Mouse (Mus musculus) limb, embryonic 14.5 days (tissue): ENCODE results near the gene Snrpb. TPM values are rescaled to one million over a fixed set of nuclear protein-coding genes. Genes with fewer than 3 reads are reported as not detected.

Source experiments
- ATAC-seq: fragments of 200-750 bp; cut with Nextera tagmentation; 2 replicates; pipeline ENCODE4 v1.8.0; 2017; ENCODE audit warnings: low read depth, moderate number of reproducible peaks, moderate TSS enrichment; ENCODE audit not compliant: low FRiP score
- DNase-seq: peaks from one replicate; pipeline ENCODE4 v3.0.0-alpha.2; 2015; ENCODE audit warnings: low spot score
- H3K27ac ChIP-seq: fragments of 300-500 bp; sonication (generic); replicated peaks from 2 replicates; pipeline ENCODE4 v1.5.1; 2014; ENCODE audit warnings: low read depth, mild to moderate bottlenecking, low read length, moderate library complexity, mixed read lengths
- H3K27me3 ChIP-seq: fragments of 300-500 bp; sonication (generic); 2 replicates; pipeline ENCODE4 v1.6.1; 2014; ENCODE audit warnings: low read length, mixed read lengths; ENCODE audit not compliant: control insufficient read depth, insufficient read depth
- H3K36me3 ChIP-seq: fragments of 300-500 bp; sonication (generic); 2 replicates; pipeline ENCODE4 v1.6.1; 2014; ENCODE audit warnings: mild to moderate bottlenecking, low read length, moderate library complexity, mixed read lengths; ENCODE audit not compliant: control insufficient read depth, insufficient read depth
- H3K4me1 ChIP-seq: fragments of 300-500 bp; sonication (generic); 2 replicates; pipeline ENCODE4 v1.6.1; 2014; ENCODE audit warnings: antibody characterized with exemption, low read length, mixed read lengths; ENCODE audit not compliant: control insufficient read depth, insufficient read depth
- H3K4me2 ChIP-seq: fragments of 300-500 bp; sonication (generic); replicated peaks from 2 replicates; pipeline ENCODE4 v1.6.1; 2014; ENCODE audit warnings: low read depth, mild to moderate bottlenecking, low read length, moderate library complexity; ENCODE audit not compliant: severe bottlenecking
- H3K4me3 ChIP-seq: fragments of 300-500 bp; sonication (generic); replicated peaks from 2 replicates; pipeline ENCODE4 v1.5.1; 2014; ENCODE audit warnings: low read length
- H3K9ac ChIP-seq: fragments of 300-500 bp; sonication (generic); 2 replicates; pipeline ENCODE4 v1.6.1; 2014; ENCODE audit warnings: mild to moderate bottlenecking, low read depth, low read length, moderate library complexity; ENCODE audit not compliant: severe bottlenecking
- H3K9me3 ChIP-seq: fragments of 300-500 bp; sonication (generic); 2 replicates; pipeline ENCODE4 v1.6.1; 2016; ENCODE audit warnings: low read length; ENCODE audit not compliant: control insufficient read depth
- POLR2A ChIP-seq: fragments of 200-500 bp; IDR thresholded peaks from 2 replicates; pipeline ENCODE4 v1.8.0; 2012; ENCODE audit warnings: inconsistent platforms, mild to moderate bottlenecking, moderate library complexity, borderline replicate concordance; ENCODE audit not compliant: insufficient read depth, insufficient read length; ENCODE audit errors: extremely low read depth
- WGBS: fragments of 180-500 bp; shearing (Covaris S2); extraction: QIAGEN DNeasy Blood & Tissue Kit; methylation state at CpG from one replicate; pipeline ENCODE4 v1.1.7; 2014; 5-methylcytosine and 5-hydroxymethylcytosine counted together
- polyA plus RNA-seq, 2 experiments: library from polyadenylated mRNA; depleted of rRNA in 1 of 2; stranded (reverse) in 1 of 2; unstranded in 1 of 2; fragments of >200 nt; fragmentation: Nextera tagmentation in 1 of 2; extraction: Ambion mirVana in 1 of 2; gene quantifications; 2 replicates each; pipeline versions ENCODE4 v1.2.1 to v1.2.3; 2012 to 2014

The Snrpb gene
- polyA plus RNA-seq, 2 experiments, result 423 to 578 TPM

DNA sequence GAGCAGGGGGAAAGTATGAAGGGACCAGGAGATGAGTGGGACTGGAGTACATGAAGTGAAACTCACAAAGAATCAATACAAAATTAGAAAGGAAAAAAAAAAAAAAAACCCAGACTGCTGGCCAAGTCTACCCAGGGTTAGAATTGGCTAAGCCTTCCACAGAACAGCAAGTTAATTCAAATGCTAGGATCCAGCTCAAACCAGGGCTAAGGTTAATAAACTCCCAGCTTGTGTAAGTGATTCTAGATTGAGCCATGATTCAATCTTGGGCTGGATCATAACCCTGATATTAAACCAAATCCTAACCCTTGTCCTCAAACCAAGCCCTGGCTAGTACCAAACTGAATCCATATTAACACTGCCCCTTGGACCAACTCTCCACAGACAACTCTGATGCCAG lies 23.4 kb downstream of the Snrpb start:
- no peaks in the 10 kb centered on the region for H3K4me1 ChIP-seq
- DNase-seq (no peak), ATAC-seq (no peak)
- no peak overlapping the region for H3K4me3 ChIP-seq
- H3K36me3 ChIP-seq, result no peaks in the 10 kb centered on the region
- no peak overlapping the region for H3K4me2 ChIP-seq
- H3K27me3 ChIP-seq, result no peaks in the 10 kb centered on the region
- no peak overlapping the region for H3K27ac ChIP-seq
- no peak overlapping the region for H3K9ac ChIP-seq
- no peak for TF ChIP-seq POLR2A
- H3K9me3 ChIP-seq, result no peaks in the 10 kb centered on the region

DNA sequence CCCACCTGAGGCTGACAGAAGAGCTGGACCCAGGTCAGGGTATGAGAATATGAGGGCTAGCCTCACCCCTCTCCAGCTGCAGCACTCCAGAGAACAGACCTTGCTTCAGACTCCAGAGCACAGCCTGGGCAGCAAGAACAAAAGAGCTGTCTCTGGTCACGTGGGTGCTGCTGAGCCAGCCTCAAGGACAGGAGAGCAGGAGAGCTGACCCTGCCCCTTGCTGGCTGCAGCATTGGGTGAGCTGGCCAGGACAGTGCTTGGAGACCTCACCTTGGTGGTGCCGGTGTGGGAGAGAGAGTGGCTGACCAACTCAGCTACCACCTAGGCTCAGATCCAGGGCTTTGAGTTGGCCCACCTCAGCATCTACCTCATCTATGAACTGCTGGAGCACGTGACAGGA lies 24.0 kb downstream of the Snrpb start:
- TF ChIP-seq POLR2A, result no peak
- Histone ChIP-seq H3K4me2 (no peak overlapping the region), H3K9me3 (no peaks in the 10 kb centered on the region), H3K27ac (no peak overlapping the region), H3K27me3 (no peaks in the 10 kb centered on the region), H3K9ac (no peak overlapping the region), H3K36me3 (no peaks in the 10 kb centered on the region), H3K4me1 (no peaks in the 10 kb centered on the region), H3K4me3 (no peak overlapping the region)
- no peak for ATAC-seq
- DNase-seq, result no peak
- WGBS, result 83% methylated on average over 3 of the region's 3 CpGs

GRCm38 (mm10) chr2:130146089-130146668 lies 33.0 kb downstream of the Snrpb start:
- Histone ChIP-seq H3K27ac (no peak overlapping the region), H3K9ac (no peak overlapping the region), H3K4me1 (no peaks in the 10 kb centered on the region), H3K4me2 (no peak overlapping the region), H3K9me3 (no peaks in the 10 kb centered on the region), H3K4me3 (no peak overlapping the region), H3K36me3 (no peaks in the 10 kb centered on the region), H3K27me3 (no peaks in the 10 kb centered on the region)
- 67% methylated on average over 5 of the region's 5 CpGs for WGBS
- ATAC-seq, result no peak
- no peak for DNase-seq
- no peak for TF ChIP-seq POLR2A

- ATAC-seq, result no peak
- Histone ChIP-seq H3K9me3 (no peaks in the 10 kb centered on the region), H3K27me3 (no peaks in the 10 kb centered on the region), H3K4me1 (no peaks in the 10 kb centered on the region), H3K4me3 (no peak overlapping the region), H3K36me3 (no peaks in the 10 kb centered on the region), H3K27ac (no peak overlapping the region), H3K9ac (no peak overlapping the region), H3K4me2 (no peak overlapping the region)
- DNase-seq, result no peak
- no peak for TF ChIP-seq POLR2A
- WGBS, result 83% methylated on average over 23 of the region's 23 CpGs
These were observed 34.4 kb downstream of the Snrpb start for GRCm38 (mm10) chr2:130144703-130145324.

- no peak overlapping the region for H3K4me2 ChIP-seq
- no peak overlapping the region for H3K27ac ChIP-seq
- WGBS, result 83% methylated on average over 8 of the region's 8 CpGs
- H3K36me3 ChIP-seq, result no peaks in the 10 kb centered on the region
- H3K4me3 ChIP-seq, result no peak overlapping the region
- DNase-seq (no peak), ATAC-seq (no peak)
- H3K27me3 ChIP-seq, result no peaks in the 10 kb centered on the region
- no peaks in the 10 kb centered on the region for H3K4me1 ChIP-seq
- no peaks in the 10 kb centered on the region for H3K9me3 ChIP-seq
- TF ChIP-seq POLR2A, result no peak
- no peak overlapping the region for H3K9ac ChIP-seq
These were observed 36.2 kb downstream of the Snrpb start for GRCm38 (mm10) chr2:130143011-130143410.
